Mouse (Mus musculus): ENCODE data around the gene Arl3. TPM values are rescaled to one million over a fixed set of nuclear protein-coding genes. Genes with fewer than 3 reads are reported as not detected.

Gene Arl3
- polyA plus RNA-seq, 1 experiment from 2014 or later, result 246 TPM

DNA sequence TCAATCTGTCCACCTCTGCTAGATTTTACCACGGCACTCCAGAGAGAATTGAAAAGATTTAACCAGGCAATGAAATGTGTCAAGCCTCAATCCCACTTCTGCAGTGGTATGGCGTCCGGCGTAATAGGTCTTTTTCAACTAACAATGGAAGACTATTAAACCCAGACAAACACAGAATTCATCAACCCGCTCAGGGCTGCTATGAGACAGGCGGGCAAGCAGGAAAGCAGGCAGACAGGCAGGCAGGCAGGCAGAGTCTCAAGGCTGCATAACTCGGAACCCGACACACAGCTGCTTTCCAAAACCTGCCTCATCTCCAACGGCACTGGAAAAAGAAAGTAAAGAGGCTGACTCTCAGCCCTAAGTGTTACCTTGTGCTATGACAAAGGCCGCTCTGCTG, 24.9 kb downstream of the Arl3 start:
- ATAC-seq, result peak; percentile 68; the same call in 1 of the 2 replicates
- 37% methylated on average over 10 of the region's 10 CpGs for WGBS
- Histone ChIP-seq H3K9ac (replicated peaks; ENCODE audit: low read depth, low read length) (no peak overlapping the region), H3K36me3 (ENCODE audit: control insufficient read depth, insufficient read depth) (peaks cover 17% of the 10 kb centered on the region), H3K4me2 (ENCODE audit: low read length) (no peak overlapping the region), H3K4me1 (replicated peaks; ENCODE audit: control insufficient read depth, insufficient read depth, low read length) (peaks cover 7% of the 10 kb centered on the region), H3K27ac (ENCODE audit: low read length) (peak overlapping the region; percentile 67), H3K27me3 (replicated peaks; ENCODE audit: control insufficient read depth, insufficient read depth, low read length) (no peaks in the 10 kb centered on the region), H3K9me3 (ENCODE audit: control insufficient read depth, low read length) (no peaks in the 10 kb centered on the region), H3K4me3 (replicated peaks; ENCODE audit: low read length) (no peak overlapping the region)

DNA sequence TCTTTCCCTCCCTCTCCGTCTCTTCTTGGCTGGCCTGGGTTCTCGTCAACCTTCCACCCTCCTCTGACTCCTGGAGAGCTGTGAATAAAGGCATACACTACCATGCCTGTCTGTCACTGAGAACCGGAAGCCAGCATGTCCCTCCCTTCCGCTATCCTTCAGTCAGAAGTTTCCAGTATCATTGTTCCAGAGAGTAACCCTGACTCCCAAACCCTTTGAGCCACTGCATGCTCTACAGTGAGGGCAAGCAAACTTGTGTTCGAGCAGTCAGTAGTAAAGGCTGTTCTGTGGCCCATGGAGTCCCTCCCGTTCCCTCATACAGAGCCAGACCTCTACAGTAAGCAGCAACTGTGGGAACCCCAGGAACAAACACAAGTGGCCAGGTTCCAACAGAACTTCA, 25.4 kb downstream of the Arl3 start:
- Histone ChIP-seq H3K4me2 (ENCODE audit: low read length) (no peak overlapping the region), H3K4me3 (replicated peaks; ENCODE audit: low read length) (no peak overlapping the region), H3K4me1 (replicated peaks; ENCODE audit: control insufficient read depth, insufficient read depth, low read length) (peaks cover 6% of the 10 kb centered on the region; the same call in 1 of the 2 replicates), H3K9ac (replicated peaks; ENCODE audit: low read depth, low read length) (no peak overlapping the region), H3K9me3 (ENCODE audit: control insufficient read depth, low read length) (no peaks in the 10 kb centered on the region), H3K27ac (ENCODE audit: low read length) (peak overlapping the region; percentile 67), H3K36me3 (ENCODE audit: control insufficient read depth, insufficient read depth) (peaks cover 20% of the 10 kb centered on the region), H3K27me3 (replicated peaks; ENCODE audit: control insufficient read depth, insufficient read depth, low read length) (no peaks in the 10 kb centered on the region)
- 49% methylated on average over 6 of the region's 6 CpGs for WGBS
- ATAC-seq, result no peak

DNA sequence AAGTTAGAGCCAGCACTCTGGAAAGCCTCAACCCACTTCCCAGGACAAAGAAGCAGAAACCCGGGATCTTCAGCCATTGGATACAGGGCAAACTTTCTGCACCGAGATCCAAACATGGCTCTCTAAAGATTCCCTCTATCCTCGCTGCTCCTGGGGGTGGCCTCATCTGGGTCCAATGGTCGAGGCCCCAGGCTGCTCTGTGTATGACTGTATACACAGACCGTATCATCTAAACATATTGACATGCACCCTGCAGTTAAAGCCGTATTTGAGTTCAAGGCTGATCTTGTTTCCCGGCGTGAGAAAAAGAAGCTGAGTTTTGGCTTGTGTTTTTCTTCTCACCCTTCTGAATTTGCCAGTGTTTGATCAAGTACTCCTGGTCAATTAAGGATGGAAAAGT, 30.2 kb downstream of the Arl3 start:
- H3K36me3 ChIP-seq (ENCODE audit: control insufficient read depth, insufficient read depth), result peaks cover 17% of the 10 kb centered on the region
- H3K4me1 ChIP-seq (replicated peaks; ENCODE audit: control insufficient read depth, insufficient read depth, low read length), result peaks cover 3% of the 10 kb centered on the region; the same call in 1 of the 2 replicates
- no peak overlapping the region for H3K9ac ChIP-seq (replicated peaks; ENCODE audit: low read depth, low read length)
- no peaks in the 10 kb centered on the region for H3K27me3 ChIP-seq (replicated peaks; ENCODE audit: control insufficient read depth, insufficient read depth, low read length)
- 89% methylated on average over 8 of the region's 8 CpGs for WGBS
- H3K27ac ChIP-seq (ENCODE audit: low read length), result no peak overlapping the region
- H3K4me2 ChIP-seq (ENCODE audit: low read length), result no peak overlapping the region
- H3K9me3 ChIP-seq (ENCODE audit: control insufficient read depth, low read length), result no peaks in the 10 kb centered on the region
- H3K4me3 ChIP-seq (replicated peaks; ENCODE audit: low read length), result no peak overlapping the region
- no peak for ATAC-seq

DNA sequence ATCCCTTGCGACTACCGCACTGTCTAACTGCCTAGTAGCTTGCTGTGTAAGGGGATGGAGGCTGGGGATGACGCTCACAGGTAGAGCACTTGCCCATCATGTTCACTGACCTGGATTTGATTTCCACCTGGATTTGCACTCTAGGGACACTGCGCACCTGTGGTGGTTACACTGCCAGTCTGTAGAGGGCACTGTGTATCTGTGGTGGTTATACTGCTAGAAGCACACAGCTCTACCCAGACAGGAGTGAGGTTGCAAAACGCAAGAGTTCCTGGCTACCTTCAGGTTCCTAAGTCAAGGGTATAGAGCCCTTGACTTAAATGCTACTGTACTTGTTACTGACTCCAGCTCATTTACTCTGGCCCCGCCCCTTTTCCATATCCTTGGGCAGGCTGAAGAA, 34.8 kb downstream of the Arl3 start:
- H3K9ac ChIP-seq (replicated peaks; ENCODE audit: low read depth, low read length), result no peak overlapping the region
- ATAC-seq, result no peak
- H3K4me1 ChIP-seq (replicated peaks; ENCODE audit: control insufficient read depth, insufficient read depth, low read length), result no peaks in the 10 kb centered on the region
- H3K27ac ChIP-seq (ENCODE audit: low read length), result no peak overlapping the region
- no peaks in the 10 kb centered on the region for H3K9me3 ChIP-seq (ENCODE audit: control insufficient read depth, low read length)
- H3K4me2 ChIP-seq (ENCODE audit: low read length), result no peak overlapping the region
- 90% methylated on average over 6 of the region's 6 CpGs for WGBS
- peaks cover 20% of the 10 kb centered on the region for H3K36me3 ChIP-seq (ENCODE audit: control insufficient read depth, insufficient read depth)
- no peaks in the 10 kb centered on the region for H3K27me3 ChIP-seq (replicated peaks; ENCODE audit: control insufficient read depth, insufficient read depth, low read length)
- H3K4me3 ChIP-seq (replicated peaks; ENCODE audit: low read length), result no peak overlapping the region

DNA sequence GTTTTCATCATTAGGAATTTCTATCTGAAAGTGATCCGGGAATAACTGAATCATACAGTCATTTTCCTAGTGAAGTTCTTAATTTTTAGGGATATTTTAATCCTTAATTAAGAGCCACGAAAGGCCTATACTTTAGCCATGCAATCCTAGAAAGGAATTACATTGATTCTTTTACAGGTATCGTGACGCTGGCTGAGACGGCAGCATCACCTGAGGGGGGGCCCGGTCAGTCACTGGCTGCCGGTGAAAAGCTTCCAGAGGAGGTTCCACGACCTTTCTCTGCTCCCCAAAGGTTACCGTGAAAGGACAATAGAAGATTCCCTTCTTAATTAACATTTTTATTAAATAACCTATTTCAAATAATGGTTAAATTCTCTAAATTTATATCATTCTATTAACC, 35.6 kb downstream of the Arl3 start:
- H3K9me3 ChIP-seq (ENCODE audit: control insufficient read depth, low read length), result no peaks in the 10 kb centered on the region
- no peak overlapping the region for H3K27ac ChIP-seq (ENCODE audit: low read length)
- WGBS, result 89% methylated on average over 9 of the region's 9 CpGs
- peaks cover 9% of the 10 kb centered on the region for H3K4me1 ChIP-seq (replicated peaks; ENCODE audit: control insufficient read depth, insufficient read depth, low read length)
- H3K9ac ChIP-seq (replicated peaks; ENCODE audit: low read depth, low read length), result no peak overlapping the region
- no peak overlapping the region for H3K4me2 ChIP-seq (ENCODE audit: low read length)
- H3K27me3 ChIP-seq (replicated peaks; ENCODE audit: control insufficient read depth, insufficient read depth, low read length), result no peaks in the 10 kb centered on the region
- ATAC-seq, result no peak
- peaks cover 17% of the 10 kb centered on the region; the same call in 1 of the 2 replicates for H3K36me3 ChIP-seq (ENCODE audit: control insufficient read depth, insufficient read depth)
- no peak overlapping the region for H3K4me3 ChIP-seq (replicated peaks; ENCODE audit: low read length)

DNA sequence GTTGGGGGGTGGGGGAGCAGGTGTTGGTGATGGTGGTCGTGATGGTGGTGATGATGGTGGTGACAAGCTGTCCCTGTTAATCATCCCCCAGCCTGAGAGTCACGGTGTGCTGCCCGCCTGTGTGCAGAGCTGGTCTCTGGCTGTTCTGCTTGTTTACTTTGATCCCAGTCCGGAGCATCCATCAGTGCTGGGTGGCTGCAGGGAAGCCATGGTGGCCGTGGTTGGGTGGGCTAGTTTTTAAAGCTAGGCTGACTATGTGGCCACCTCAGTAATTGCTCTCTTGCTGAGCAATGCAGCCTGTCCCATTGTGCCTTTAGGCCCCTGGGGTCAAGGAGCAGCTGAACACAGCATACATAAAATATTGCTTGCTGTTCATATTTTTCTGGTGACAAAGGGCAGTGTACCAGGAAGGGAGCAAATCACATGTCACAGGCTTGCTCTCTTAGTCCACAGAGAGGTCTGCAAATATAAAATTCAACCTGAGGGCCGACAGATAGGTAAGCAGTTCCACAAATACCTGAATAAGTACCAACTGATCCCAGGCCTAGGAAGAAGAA, 38.4 kb downstream of the Arl3 start:
- Histone ChIP-seq H3K4me3 (replicated peaks; ENCODE audit: low read length) (no peak overlapping the region), H3K4me1 (replicated peaks; ENCODE audit: control insufficient read depth, insufficient read depth, low read length) (peaks cover 36% of the 10 kb centered on the region), H3K9ac (replicated peaks; ENCODE audit: low read depth, low read length) (no peak overlapping the region), H3K9me3 (ENCODE audit: control insufficient read depth, low read length) (no peaks in the 10 kb centered on the region), H3K36me3 (ENCODE audit: control insufficient read depth, insufficient read depth) (peaks cover 3% of the 10 kb centered on the region; the same call in 1 of the 2 replicates), H3K27me3 (replicated peaks; ENCODE audit: control insufficient read depth, insufficient read depth, low read length) (no peaks in the 10 kb centered on the region), H3K4me2 (ENCODE audit: low read length) (no peak overlapping the region), H3K27ac (ENCODE audit: low read length) (no peak overlapping the region)
- WGBS, result 69% methylated on average over 6 of the region's 6 CpGs
- no peak for ATAC-seq

DNA sequence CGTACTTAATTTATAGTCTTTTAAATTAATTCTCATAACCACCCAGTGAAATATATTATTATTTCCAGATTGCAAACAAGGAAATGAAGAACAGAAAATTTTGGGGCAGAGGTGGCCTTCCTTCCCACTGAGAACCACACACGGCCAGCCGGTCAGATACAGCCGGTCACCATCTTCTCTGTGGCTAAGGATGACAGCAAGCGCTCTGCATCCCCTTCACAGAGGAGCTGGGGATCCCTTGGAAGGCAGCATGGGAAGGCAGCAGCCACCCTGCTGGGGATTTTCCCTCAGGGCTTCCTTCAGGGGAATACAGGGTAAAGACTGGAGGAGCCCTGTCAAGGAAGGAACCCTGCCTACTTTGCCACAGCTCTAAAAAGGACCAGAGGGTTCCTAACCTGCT, 39.5 kb downstream of the Arl3 start:
- no peak for ATAC-seq
- Histone ChIP-seq H3K9ac (replicated peaks; ENCODE audit: low read depth, low read length) (no peak overlapping the region), H3K36me3 (ENCODE audit: control insufficient read depth, insufficient read depth) (peaks cover 3% of the 10 kb centered on the region; the same call in 1 of the 2 replicates), H3K27ac (ENCODE audit: low read length) (no peak overlapping the region), H3K4me3 (replicated peaks; ENCODE audit: low read length) (no peak overlapping the region), H3K4me2 (ENCODE audit: low read length) (no peak overlapping the region), H3K9me3 (ENCODE audit: control insufficient read depth, low read length) (no peaks in the 10 kb centered on the region), H3K4me1 (replicated peaks; ENCODE audit: control insufficient read depth, insufficient read depth, low read length) (peaks cover 47% of the 10 kb centered on the region), H3K27me3 (replicated peaks; ENCODE audit: control insufficient read depth, insufficient read depth, low read length) (no peaks in the 10 kb centered on the region)
- WGBS, result 80% methylated on average over 5 of the region's 5 CpGs

DNA sequence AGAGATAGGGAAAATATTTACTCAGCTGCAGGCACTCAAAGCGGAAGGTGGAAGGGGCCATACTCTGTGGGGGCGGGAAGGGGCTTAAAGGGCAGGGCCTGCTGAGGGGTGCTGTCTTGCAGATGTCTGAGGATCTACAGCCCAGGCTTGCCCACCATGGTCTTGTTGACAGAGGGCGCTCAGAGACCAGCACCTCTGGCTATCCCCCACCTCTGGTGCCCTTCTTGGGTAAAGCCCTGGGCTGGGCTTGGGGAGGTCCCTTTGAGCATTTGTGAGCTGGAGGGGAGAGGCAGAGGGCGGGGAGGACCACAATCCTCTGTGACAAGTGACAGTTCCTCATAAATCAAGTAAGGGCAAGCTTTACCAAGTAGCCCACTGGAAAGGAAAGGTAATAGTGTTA, 39.9 kb downstream of the Arl3 start:
- WGBS, result 70% methylated on average over 4 of the region's 4 CpGs
- no peaks in the 10 kb centered on the region for H3K27me3 ChIP-seq (replicated peaks; ENCODE audit: control insufficient read depth, insufficient read depth, low read length)
- no peaks in the 10 kb centered on the region for H3K9me3 ChIP-seq (ENCODE audit: control insufficient read depth, low read length)
- H3K27ac ChIP-seq (ENCODE audit: low read length), result no peak overlapping the region
- H3K4me2 ChIP-seq (ENCODE audit: low read length), result no peak overlapping the region
- H3K4me1 ChIP-seq (replicated peaks; ENCODE audit: control insufficient read depth, insufficient read depth, low read length), result peaks cover 51% of the 10 kb centered on the region
- peak overlapping the region; percentile 23 for H3K9ac ChIP-seq (replicated peaks; ENCODE audit: low read depth, low read length)
- H3K4me3 ChIP-seq (replicated peaks; ENCODE audit: low read length), result no peak overlapping the region
- peaks cover 3% of the 10 kb centered on the region; the same call in 1 of the 2 replicates for H3K36me3 ChIP-seq (ENCODE audit: control insufficient read depth, insufficient read depth)
- ATAC-seq, result no peak

DNA sequence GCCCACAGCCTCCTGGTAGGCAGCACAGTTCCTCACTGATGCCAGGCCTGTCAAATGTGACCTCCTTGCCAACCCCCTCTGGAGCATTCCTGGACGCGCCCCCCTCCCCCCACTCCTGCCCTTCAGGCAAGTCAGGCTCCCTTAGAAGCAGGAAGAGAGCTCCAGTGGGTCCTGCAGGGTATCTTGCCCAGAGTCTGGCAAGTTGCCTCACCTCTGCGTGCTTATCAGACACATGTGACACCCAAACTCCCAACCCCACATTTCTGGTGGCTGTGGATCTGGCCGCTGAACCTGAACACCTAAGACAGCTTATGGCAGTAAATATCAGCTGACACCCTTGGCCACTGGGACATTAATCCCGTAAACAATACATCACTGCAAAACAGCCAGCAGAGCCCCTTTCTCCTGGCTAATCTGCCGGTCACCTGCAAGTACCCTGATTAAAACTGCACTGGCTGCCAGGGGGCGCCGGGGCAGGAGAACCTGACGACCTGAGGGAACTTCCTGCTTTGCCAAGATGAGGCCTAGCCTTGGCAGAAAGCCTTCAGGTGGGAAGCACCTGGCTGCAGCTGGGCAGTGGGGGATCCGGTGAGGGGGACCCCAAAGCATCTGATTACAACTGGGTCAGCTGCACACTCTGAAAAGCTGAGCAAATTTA, 40.8 kb downstream of the Arl3 start:
- H3K4me1 ChIP-seq (replicated peaks; ENCODE audit: control insufficient read depth, insufficient read depth, low read length), result peaks cover 61% of the 10 kb centered on the region
- H3K4me2 ChIP-seq (ENCODE audit: low read length), result no peak overlapping the region
- ATAC-seq, result no peak
- peaks cover 3% of the 10 kb centered on the region; the same call in 1 of the 2 replicates for H3K36me3 ChIP-seq (ENCODE audit: control insufficient read depth, insufficient read depth)
- peak overlapping the region; percentile 49; the same call in 1 of the 2 replicates for H3K27ac ChIP-seq (ENCODE audit: low read length)
- WGBS, result 9% methylated on average over 10 of the region's 10 CpGs
- H3K9me3 ChIP-seq (ENCODE audit: control insufficient read depth, low read length), result no peaks in the 10 kb centered on the region
- no peak overlapping the region for H3K4me3 ChIP-seq (replicated peaks; ENCODE audit: low read length)
- H3K9ac ChIP-seq (replicated peaks; ENCODE audit: low read depth, low read length), result no peak overlapping the region
- H3K27me3 ChIP-seq (replicated peaks; ENCODE audit: control insufficient read depth, insufficient read depth, low read length), result no peaks in the 10 kb centered on the region

Measured in forebrain, embryonic 16.5 days (tissue).